Comparison of ENCODE assay signal across 9 mouse cellular contexts in genomic region chr10:76622928-76623680, GRCm38 (mm10). TPM values are rescaled to one million over a fixed set of nuclear protein-coding genes. Genes with fewer than 3 reads are reported as not detected.
DNase-seq lines count a peak whose midpoint lies in the region; ATAC-seq and TF ChIP-seq lines count a peak whose summit lies in the region.
"Had no signal": no experiment of that assay in that cellular context is flagged by ENCODE, and none has a peak within 500 bp of the region (broad histone marks: within the 10 kb centered on the region; RNA-seq: fewer than 3 reads in every experiment).

Gene Col6a2 (minus strand): TSS chr10:76623630.

- TF ChIP-seq CTCF in CH12.LX (conservative IDR thresholded peaks at IDR 0.05 in 1 of 2, IDR thresholded peaks at IDR 0.05 in 1 of 2; ENCODE audit: low read depth in 2 of 2, low read length in 2 of 2): peak in 1 of 2 experiments; percentile 64; a peak in 2 of 4 replicates

- DNase-seq in CH12.LX (ENCODE audit: extremely low read depth): peak; percentile 34
- DNase-seq in c-Kit-positive CD71-positive TER-119-negative erythroid progenitor cells, embryonic 14.5 days (ENCODE audit: low read depth): peak; percentile 27
- DNase-seq in forebrain, embryonic 14.5 days (ENCODE audit: low spot score): peak; percentile 55
- DNase-seq in heart, postnatal 10 days: peak; percentile 96 to 97
- peak; percentile 14 for DNase-seq in large intestine, adult 2 months (ENCODE audit: low read depth, low spot score)
- peak; percentile 98 for DNase-seq in ovary, postnatal 10 days (ENCODE audit: low spot score)
- peak; percentile 61 for DNase-seq in thymus, postnatal 25 days

- peak; percentile 50 for TF ChIP-seq RAD21 in CH12.LX (IDR thresholded peaks at IDR 0.05; ENCODE audit: low read depth, low read length)

- H3K4me3 ChIP-seq in CH12.LX (replicated peaks in 1 of 3; ENCODE audit: low read depth in 2 of 3, low read length in 2 of 3, poor library complexity in 1 of 3): no peak within 1 kb of the TSS
- peak within 1 kb of the TSS; percentile 23 for H3K4me3 ChIP-seq in forebrain, embryonic 14.5 days (ENCODE audit: low read depth, low read length)
- H3K4me3 ChIP-seq in liver, embryonic 16.5 days (ENCODE audit: low read depth, low read length): peak within 1 kb of the TSS; percentile 23; the same call in 1 of the 2 replicates

- no peaks in the 10 kb centered on the region for H3K9me3 ChIP-seq in CH12.LX (replicated peaks; ENCODE audit: low read length)
- H3K9me3 ChIP-seq in forebrain, embryonic 14.5 days (replicated peaks; ENCODE audit: control insufficient read depth, low read length): no peaks in the 10 kb centered on the region
- H3K9me3 ChIP-seq in liver, embryonic 16.5 days (replicated peaks; ENCODE audit: control insufficient read depth, low read length): no peaks in the 10 kb centered on the region

- no peak for TF ChIP-seq EP300 in CH12.LX (IDR thresholded peaks at IDR 0.05; ENCODE audit: low read length)

- no peak within 1 kb of the TSS for H3K27ac ChIP-seq in CH12.LX (ENCODE audit: insufficient read depth, low read depth)
- no peak within 1 kb of the TSS for H3K27ac ChIP-seq in forebrain, embryonic 14.5 days (ENCODE audit: low read depth, low read length)
- H3K27ac ChIP-seq in liver, embryonic 16.5 days (ENCODE audit: low read length): no peak within 1 kb of the TSS
- H3K27ac ChIP-seq: macrophage had no signal

- WGBS in forebrain, embryonic 14.5 days: 4% methylated on average over 31 of the region's 31 CpGs
- 4% methylated on average over 31 of the region's 31 CpGs for WGBS in large intestine, adult 2 months
- 4% methylated on average over 30 of the region's 31 CpGs for WGBS in liver, embryonic 16.5 days (ENCODE audit: insufficient replicate concordance)

- no peaks in the 10 kb centered on the region for H3K79me2 ChIP-seq in CH12.LX (replicated peaks; ENCODE audit: control insufficient read depth, extremely low read depth, insufficient read depth, poor library complexity, severe bottlenecking)

- ATAC-seq in forebrain, embryonic 14.5 days: peak; percentile 74
- ATAC-seq in liver, embryonic 16.5 days (ENCODE audit: low read depth): peak; percentile 35; the same call in 1 of the 2 replicates

- in situ Hi-C loops in CH12.LX (cut with MboI; ENCODE audit: low pct_ligation_motif_present, low pct_unique_long_range_greater_than_20kb, low sequenced_read_pairs): no loop called here

- peak within 1 kb of the TSS; percentile 74 for H3K4me2 ChIP-seq in CH12.LX (ENCODE audit: insufficient read depth, low read depth, poor library complexity, severe bottlenecking)
- H3K4me2 ChIP-seq in forebrain, embryonic 14.5 days (ENCODE audit: low read length): peak within 1 kb of the TSS; percentile 52
- H3K4me2 ChIP-seq in liver, embryonic 16.5 days (ENCODE audit: low read depth, low read length): peak within 1 kb of the TSS; percentile 41

- H3K9ac ChIP-seq in CH12.LX (ENCODE audit: insufficient read depth, low read depth): no peak within 1 kb of the TSS
- H3K9ac ChIP-seq in forebrain, embryonic 14.5 days (ENCODE audit: low read length): peak within 1 kb of the TSS; percentile 41
- peak within 1 kb of the TSS; percentile 20; the same call in 1 of the 2 replicates for H3K9ac ChIP-seq in liver, embryonic 16.5 days (ENCODE audit: low read depth, low read length)

- no peak for TF ChIP-seq POLR2A in CH12.LX (IDR thresholded peaks at IDR 0.05; ENCODE audit: low read depth, low read length)

- peaks cover 2 to 4% of the 10 kb centered on the region in 2 experiments; a peak in 3 of 4 replicates for H3K4me1 ChIP-seq in CH12.LX (ENCODE audit: control insufficient read depth in 1 of 2, insufficient read depth in 2 of 2)
- no peaks in the 10 kb centered on the region for H3K4me1 ChIP-seq in forebrain, embryonic 14.5 days (ENCODE audit: control insufficient read depth, insufficient read depth, low read length)
- H3K4me1 ChIP-seq in liver, embryonic 16.5 days (ENCODE audit: control insufficient read depth, low read depth, low read length): no peaks in the 10 kb centered on the region; the same call in 1 of the 2 replicates

- H3K36me3 ChIP-seq in CH12.LX (replicated peaks in 1 of 2; ENCODE audit: control insufficient read depth in 1 of 2, insufficient read depth in 1 of 2, low read length in 1 of 2): no peaks in the 10 kb centered on the region
- H3K36me3 ChIP-seq in forebrain, embryonic 14.5 days (ENCODE audit: control insufficient read depth, insufficient read depth, low read length): no peaks in the 10 kb centered on the region
- H3K36me3 ChIP-seq in liver, embryonic 16.5 days (ENCODE audit: control insufficient read depth, insufficient read depth): no peaks in the 10 kb centered on the region

- intact Hi-C loops in heart, postnatal 10 days (cut with DNase I): loop anchor here (1.0 to 2.0 kb wide), 3 partner anchors 72 to 112 kb away; no protein-coding TSS in a partner anchor

- peaks cover 69% of the 10 kb centered on the region for H3K27me3 ChIP-seq in CH12.LX (replicated peaks)
- 0 out of 2 replicates have a peak, but pooled peaks cover 5% of the 10 kb centered on the region for H3K27me3 ChIP-seq in forebrain, embryonic 14.5 days (replicated peaks; ENCODE audit: control insufficient read depth, insufficient read depth, low read length)
- H3K27me3 ChIP-seq in liver, embryonic 16.5 days (ENCODE audit: control insufficient read depth, insufficient read depth, low read depth, low read length): no peaks in the 10 kb centered on the region

- dilution Hi-C loops in CH12.LX (cut with MboI; ENCODE audit: extremely low pct_ligation_motif_present, extremely low pct_unique_long_range_greater_than_20kb, low sequenced_read_pairs): no loop called here

TF ChIP-seq in CH12.LX, 34 proteins besides CTCF, POLR2A, EP300 and RAD21:
- TF ChIP-seq ZMIZ1 (IDR thresholded peaks at IDR 0.05; ENCODE audit: low read depth, low read length) (no peak), CHD2 (IDR thresholded peaks at IDR 0.05; ENCODE audit: low read length) (no peak), TBP (conservative IDR thresholded peaks at IDR 0.05; ENCODE audit: low read depth, low read length) (no peak), USF2 (conservative IDR thresholded peaks at IDR 0.05; ENCODE audit: low read depth, low read length) (no peak), SIN3A (IDR thresholded peaks at IDR 0.05; ENCODE audit: low read length) (no peak), BHLHE40 (IDR thresholded peaks at IDR 0.05; ENCODE audit: low read depth, low read length) (no peak), KAT2A (IDR thresholded peaks at IDR 0.05; ENCODE audit: insufficient replicate concordance, low read length) (no peak), HCFC1 (IDR thresholded peaks at IDR 0.05; ENCODE audit: low read depth, low read length) (no peak), MAZ (IDR thresholded peaks at IDR 0.05; ENCODE audit: low read depth, low read length) (peak; percentile 83), MXI1 (IDR thresholded peaks at IDR 0.05; ENCODE audit: low read depth, low read length) (no peak), CHD1 (IDR thresholded peaks at IDR 0.05; ENCODE audit: low read depth, low read length) (no peak), ELF1 (IDR thresholded peaks at IDR 0.05; ENCODE audit: low read depth, low read length) (no peak), TCF12 (IDR thresholded peaks at IDR 0.05; ENCODE audit: low read depth, low read length) (no peak), PAX5 (IDR thresholded peaks at IDR 0.05; ENCODE audit: low read length) (no peak), SMC3 (IDR thresholded peaks at IDR 0.05; ENCODE audit: low read depth, low read length) (peak; percentile 49), GABPA (IDR thresholded peaks at IDR 0.05; ENCODE audit: insufficient replicate concordance, low read depth, low read length) (no peak), NRF1 (IDR thresholded peaks at IDR 0.05; ENCODE audit: low read depth, low read length) (no peak)

RNA-seq across cellular contexts. Expression of gene Col6a2, which starts in this region (rescaled TPM):
- total RNA-seq in CH12.LX (2012; rRNA removed) (not detected in 2 replicates), CH12.LX (2014; rRNA removed) (not detected in 2 replicates)
- not detected in 2 replicates for polyA plus RNA-seq in CH12.LX (2012; ENCODE audit: insufficient read length, low read depth)
- 4.7 and 7.1 TPM in 2 replicates for polyA plus RNA-seq in forebrain, embryonic 14.5 days (2014; fragmentation: Nextera tagmentation; extraction: Ambion mirVana)
- total RNA-seq in heart, postnatal 10 days (2021): 100 to 1,000 TPM; 224 to 241 TPM
- polyA plus RNA-seq in large intestine, adult 2 months (2012; rRNA removed): 69.1 and 98.4 TPM in 2 replicates
- 7.0 and 10.9 TPM in 2 replicates for polyA plus RNA-seq in liver, embryonic 16.5 days (2015; fragmentation: Nextera tagmentation; extraction: Ambion mirVana)

Comparison
In these comparisons a context has a peak if more than half of its experiments do, and no peak if none do; other contexts are left out.
1. RNA of gene Col6a2 (total RNA-seq): 224 to 241 TPM in heart, postnatal 10 days; not detected in CH12.LX; every median in the first group is over 100 times any median in the second.
2. Peak in DNase-seq and H3K4me2 ChIP-seq in CH12.LX; RNA of the gene not detected or under 1 TPM.
3. DNase-seq: peak in every context shown above with its lines; median percentile 98 in ovary, postnatal 10 days; 96 in heart, postnatal 10 days; 61 in thymus, postnatal 25 days; 55 in forebrain, embryonic 14.5 days; 34 in CH12.LX; 27 in c-Kit-positive CD71-positive TER-119-negative erythroid progenitor cells, embryonic 14.5 days; 14 in large intestine, adult 2 months.
4. H3K4me3 ChIP-seq: peak in forebrain, embryonic 14.5 days (single experiment) and liver, embryonic 16.5 days (single experiment); none in CH12.LX (0 of 3).
5. Peak in every context shown above with its lines, with median percentiles within 50 percentile points of each other: H3K4me2 ChIP-seq.